Mouse (Mus musculus) adrenal gland, postnatal 14 days (tissue): ENCODE data around the gene Deaf1. TPM values are rescaled to one million over a fixed set of nuclear protein-coding genes. Genes with fewer than 3 reads are reported as not detected.

Source experiments
- DNase-seq: peaks from one replicate; pipeline ENCODE4 v3.0.0; 2021; ENCODE audit warnings: mixed read lengths
- total RNA-seq: library from RNA; stranded (reverse); gene quantifications from 2 replicates; pipeline ENCODE4 v1.2.3, GENCODE M21; 2021

Gene Deaf1
- total RNA-seq, 1 experiment from 2014 or later: 32.5 TPM

- DNase-seq: no peak
These were observed 11.9 kb upstream of the Deaf1 start for GRCm38 (mm10) chr7:141339215-141339920.

GRCm38 (mm10) chr7:141338576-141339131 lies 11.2 kb upstream of the Deaf1 start, which contains the start of gene Eps8l2:
Gene Eps8l2 (plus strand): TSS chr7:141338880.
- DNase-seq: peak; percentile 54

- DNase-seq: no peak
These were observed 10.4 kb upstream of the Deaf1 start for GRCm38 (mm10) chr7:141337716-141338416.

GRCm38 (mm10) chr7:141336296-141336695 lies 8.8 kb upstream of the Deaf1 start:
- no peak for DNase-seq

- DNase-seq: no peak
These were observed 8.2 kb upstream of the Deaf1 start for GRCm38 (mm10) chr7:141335682-141336081.

GRCm38 (mm10) chr7:141335044-141335579 lies 7.6 kb upstream of the Deaf1 start:
- no peak for DNase-seq

GRCm38 (mm10) chr7:141331990-141332389 lies 4.5 kb upstream of the Deaf1 start:
- DNase-seq: no peak

- no peak for DNase-seq
These were observed 3.2 kb upstream of the Deaf1 start for GRCm38 (mm10) chr7:141330706-141331105.

GRCm38 (mm10) chr7:141328373-141328990 lies 992 bp upstream of the Deaf1 start:
- no peak for DNase-seq

GRCm38 (mm10) chr7:141326546-141327446 lies 694 bp downstream of the Deaf1 start:
- DNase-seq: no peak

GRCm38 (mm10) chr7:141324686-141325085 lies 2.8 kb downstream of the Deaf1 start:
- no peak for DNase-seq

GRCm38 (mm10) chr7:141319446-141319845 lies 8.0 kb downstream of the Deaf1 start:
- DNase-seq: no peak

- no peak for DNase-seq
These were observed 9.8 kb downstream of the Deaf1 start for GRCm38 (mm10) chr7:141317619-141318132.

GRCm38 (mm10) chr7:141315974-141316373 lies 11.5 kb downstream of the Deaf1 start:
- DNase-seq: peak; percentile 72

- no peak for DNase-seq
These were observed 12.4 kb downstream of the Deaf1 start for GRCm38 (mm10) chr7:141315076-141315475.

GRCm38 (mm10) chr7:141314416-141314815 lies 13.1 kb downstream of the Deaf1 start:
- peak; percentile 57 for DNase-seq

GRCm38 (mm10) chr7:141304537-141304936 lies 23.0 kb downstream of the Deaf1 start:
- DNase-seq: no peak

GRCm38 (mm10) chr7:141302702-141303268 lies 24.7 kb downstream of the Deaf1 start:
- no peak for DNase-seq

- DNase-seq: peak; percentile 61
These were observed 26.1 kb downstream of the Deaf1 start for GRCm38 (mm10) chr7:141301386-141301785.

GRCm38 (mm10) chr7:141299175-141299574 lies 28.3 kb downstream of the Deaf1 start:
- DNase-seq: no peak
